ENCODE assay signal across 23 mouse cellular contexts in the genomic region with DNA sequence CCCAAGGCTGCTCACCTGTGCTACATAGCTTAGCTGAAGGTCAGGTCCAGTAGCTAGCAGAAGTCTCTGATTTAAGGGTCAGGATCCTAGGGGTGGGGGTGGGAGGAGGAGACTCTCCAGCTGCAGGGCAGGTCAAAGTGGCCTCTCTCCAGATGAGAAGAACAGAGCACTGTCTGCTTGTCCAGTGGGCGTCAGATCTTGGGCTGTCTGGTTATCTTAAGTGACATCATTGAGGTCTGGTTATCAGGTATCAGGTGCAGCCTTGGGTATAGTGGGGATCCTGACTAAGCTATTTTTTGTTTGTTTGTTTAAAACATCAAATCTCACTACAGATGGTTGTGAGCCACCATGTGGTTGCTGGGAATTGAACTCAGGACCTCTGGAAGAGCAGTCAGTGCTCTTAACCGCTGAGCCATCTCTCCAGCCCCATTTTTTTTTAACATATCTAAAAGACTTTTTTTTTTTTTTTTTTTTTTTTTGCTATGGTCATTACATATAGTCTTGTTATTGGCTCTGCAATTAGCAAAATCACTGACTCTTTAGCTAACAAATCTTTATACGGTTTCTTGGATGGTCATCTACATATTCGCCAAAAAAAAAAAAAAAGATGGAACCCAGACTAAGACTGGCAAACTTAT. TPM values are rescaled to one million over a fixed set of nuclear protein-coding genes. Genes with fewer than 3 reads are reported as not detected.
DNase-seq lines count a peak whose midpoint lies in the region; ATAC-seq and TF ChIP-seq lines count a peak whose summit lies in the region.
"Had no signal": no experiment of that assay in that cellular context is flagged by ENCODE, and none has a peak within 500 bp of the region (broad histone marks: within the 10 kb centered on the region; RNA-seq: fewer than 3 reads in every experiment).

No protein-coding gene starts in this region.

- TF ChIP-seq CTCF in liver, embryonic 14.5 days (IDR thresholded peaks at IDR 0.05; ENCODE audit: low read depth): no peak
- TF ChIP-seq CTCF in liver, postnatal 0 days (IDR thresholded peaks at IDR 0.05; ENCODE audit: low read depth): no peak
- TF ChIP-seq CTCF in E14TG2a.4 (conservative IDR thresholded peaks at IDR 0.05; ENCODE audit: low read length) (no peak), MEL (IDR thresholded peaks at IDR 0.05 in 2 of 3, conservative IDR thresholded peaks at IDR 0.05 in 1 of 3; ENCODE audit: control insufficient read depth in 1 of 3, insufficient read depth in 1 of 3, low read depth in 2 of 3, low read length in 3 of 3, poor library complexity in 1 of 3, severe bottlenecking in 1 of 3) (no peak)

- H3K4me2 ChIP-seq in liver, embryonic 14.5 days (ENCODE audit: low read depth): no peak overlapping the region
- no peak overlapping the region for H3K4me2 ChIP-seq in liver, postnatal 0 days (ENCODE audit: low read depth, low read length)

- H3K27me3 ChIP-seq in liver, embryonic 14.5 days (ENCODE audit: control insufficient read depth, insufficient read depth, low read length): peaks cover 33% of the 10 kb centered on the region
- H3K27me3 ChIP-seq in liver, postnatal 0 days (ENCODE audit: insufficient read depth, low read length): peaks cover 15% of the 10 kb centered on the region; the same call in 1 of the 2 replicates
- no peaks in the 10 kb centered on the region for H3K27me3 ChIP-seq in E14TG2a.4 (ENCODE audit: insufficient read depth, low read length)
- H3K27me3 ChIP-seq in MEL (ENCODE audit: control insufficient read depth in 1 of 2, insufficient read depth in 2 of 2, low read length in 2 of 2): no peaks in the 10 kb centered on the region
- H3K27me3 ChIP-seq: embryonic facial prominence, embryonic 12.5 days; embryonic facial prominence, embryonic 15.5 days; heart, embryonic 13.5 days; intestine, embryonic 15.5 days had no signal

- 58% methylated on average over 4 of the region's 4 CpGs for WGBS in liver, embryonic 14.5 days (ENCODE audit: insufficient replicate concordance)
- whole genome bisulfite sequencing in liver, postnatal 0 days (ENCODE audit: insufficient replicate concordance): 71% methylated on average over 4 of the region's 4 CpGs

- no peak overlapping the region for H3K27ac ChIP-seq in liver, embryonic 14.5 days
- no peak overlapping the region for H3K27ac ChIP-seq in liver, postnatal 0 days (ENCODE audit: low read depth)
- H3K27ac ChIP-seq in MEL (ENCODE audit: control insufficient read depth, low read depth, low read length): peak overlapping the region; percentile 18; the same call in 1 of the 2 replicates
- H3K27ac ChIP-seq: embryonic facial prominence, embryonic 12.5 days; heart, embryonic 13.5 days; hindbrain, embryonic 12.5 days; hindbrain, embryonic 15.5 days; intestine, embryonic 15.5 days had no signal

- TF ChIP-seq POLR2A in MEL (IDR thresholded peaks at IDR 0.05; ENCODE audit: control insufficient read depth in 1 of 2, insufficient read depth in 1 of 2, low read depth in 1 of 2, low read length in 2 of 2, poor library complexity in 1 of 2): no peak

- no peaks in the 10 kb centered on the region for H3K9me3 ChIP-seq in liver, embryonic 14.5 days (ENCODE audit: control insufficient read depth, low read length)
- H3K9me3 ChIP-seq in liver, postnatal 0 days (ENCODE audit: low read length): no peaks in the 10 kb centered on the region
- H3K9me3 ChIP-seq in E14TG2a.4 (ENCODE audit: low read length) (no peaks in the 10 kb centered on the region), MEL (replicated peaks; ENCODE audit: insufficient read depth, low read length) (no peaks in the 10 kb centered on the region)
- H3K9me3 ChIP-seq: embryonic facial prominence, embryonic 12.5 days; embryonic facial prominence, embryonic 15.5 days; G1E; heart, embryonic 13.5 days; hindbrain, embryonic 12.5 days; hindbrain, embryonic 15.5 days; intestine, embryonic 15.5 days had no signal

- no peak overlapping the region for H3K9ac ChIP-seq in liver, embryonic 14.5 days (replicated peaks)
- H3K9ac ChIP-seq in liver, postnatal 0 days (replicated peaks): no peak overlapping the region
- no peak overlapping the region for H3K9ac ChIP-seq in MEL (ENCODE audit: control insufficient read depth, low read depth, low read length, poor library complexity, severe bottlenecking)
- H3K9ac ChIP-seq: embryonic facial prominence, embryonic 12.5 days; embryonic facial prominence, embryonic 15.5 days; forebrain, postnatal 0 days; hindbrain, embryonic 12.5 days; hindbrain, embryonic 15.5 days; intestine, embryonic 15.5 days had no signal

- no peak for TF ChIP-seq RAD21 in MEL (IDR thresholded peaks at IDR 0.05; ENCODE audit: low read depth, low read length)

- H3K4me1 ChIP-seq in liver, embryonic 14.5 days (replicated peaks; ENCODE audit: control insufficient read depth in 2 of 2, insufficient read depth in 2 of 2, low read length in 1 of 2): peaks cover 0 to 5% of the 10 kb centered on the region in 2 experiments; a peak in 2 of 4 replicates
- H3K4me1 ChIP-seq in liver, postnatal 0 days (ENCODE audit: insufficient read depth): peaks cover 17% of the 10 kb centered on the region
- H3K4me1 ChIP-seq in E14TG2a.4 (replicated peaks; ENCODE audit: low read depth, low read length) (peaks cover 79% of the 10 kb centered on the region), MEL (ENCODE audit: control insufficient read depth in 1 of 2, insufficient read depth in 2 of 2, low read length in 2 of 2) (peaks cover 4 to 11% of the 10 kb centered on the region in 2 experiments; a peak in 2 of 4 replicates)

- no peaks in the 10 kb centered on the region for H3K36me3 ChIP-seq in liver, embryonic 14.5 days (replicated peaks; ENCODE audit: control insufficient read depth, insufficient read depth, low read depth)
- H3K36me3 ChIP-seq in liver, postnatal 0 days (replicated peaks; ENCODE audit: insufficient read depth, low read length): no peaks in the 10 kb centered on the region
- peaks cover 8% of the 10 kb centered on the region for H3K36me3 ChIP-seq in E14TG2a.4 (ENCODE audit: insufficient read depth, low read length)
- peaks cover 0 to 16% of the 10 kb centered on the region in 2 experiments; a peak in 2 of 4 replicates for H3K36me3 ChIP-seq in MEL (ENCODE audit: control insufficient read depth in 1 of 2, insufficient read depth in 2 of 2, low read length in 2 of 2)
- H3K36me3 ChIP-seq: embryonic facial prominence, embryonic 12.5 days; embryonic facial prominence, embryonic 15.5 days; heart, embryonic 13.5 days; hindbrain, embryonic 12.5 days; hindbrain, embryonic 15.5 days; intestine, embryonic 15.5 days had no signal

- no peak for DNase-seq in liver, embryonic 14.5 days (ENCODE audit: low read depth in 3 of 3, low spot score in 3 of 3)
- no peak for DNase-seq in liver, postnatal 0 days
- DNase-seq in MEL (ENCODE audit: low read depth, low spot score): peak; percentile 52
- DNase-seq in urinary bladder, adult 2 months (ENCODE audit: low spot score): no peak
- DNase-seq in adrenal gland, postnatal 10 days: no peak
- no peak for DNase-seq in frontal cortex, postnatal 14 days (ENCODE audit: low spot score in 2 of 2)
- DNase-seq: adrenal gland, postnatal 14 days; forebrain, postnatal 0 days; gastrocnemius, postnatal 10 days; heart, adult 18-20 months; heart, postnatal 14 days; heart, postnatal 4 days; kidney, adult 11 months had no signal

- no peak for TF ChIP-seq EP300 in liver, embryonic 14.5 days (IDR thresholded peaks at IDR 0.05; ENCODE audit: low read depth)
- TF ChIP-seq EP300 in liver, postnatal 0 days (IDR thresholded peaks at IDR 0.05; ENCODE audit: low read depth): no peak
- no peak; a peak in 1 of 4 replicates for TF ChIP-seq EP300 in MEL (IDR thresholded peaks at IDR 0.05; ENCODE audit: low read depth in 1 of 2, low read length in 2 of 2)

- H3K79me2 ChIP-seq in MEL (ENCODE audit: control insufficient read depth, insufficient read depth, low read length, poor library complexity): peaks cover 3% of the 10 kb centered on the region

- ATAC-seq in liver, embryonic 14.5 days (ENCODE audit: insufficient read depth): peak; percentile 52; the same call in 1 of the 2 replicates
- no peak for ATAC-seq in liver, postnatal 0 days
- ATAC-seq in megakaryocyte-erythroid progenitor cell, adult 5-6 weeks (replicated peaks; ENCODE audit: low FRiP score, low TSS enrichment, poor library complexity, severe bottlenecking): peak; percentile 56
- ATAC-seq: forebrain, embryonic 14.5 days; forebrain, postnatal 0 days; intestine, embryonic 15.5 days had no signal

- no peak overlapping the region for H3K4me3 ChIP-seq in liver, embryonic 14.5 days (ENCODE audit: insufficient read depth in 1 of 2, low read depth in 2 of 2, low read length in 2 of 2)
- H3K4me3 ChIP-seq in liver, postnatal 0 days (ENCODE audit: low read depth, low read length): no peak overlapping the region
- H3K4me3 ChIP-seq in E14TG2a.4 (replicated peaks; ENCODE audit: low read length) (0 out of 2 replicates have a peak overlapping the region, but pooled peaks have one; percentile 29), MEL (ENCODE audit: control insufficient read depth in 1 of 2, insufficient read depth in 1 of 2, low read depth in 2 of 2, low read length in 2 of 2) (no peak overlapping the region)
- H3K4me3 ChIP-seq: embryonic facial prominence, embryonic 12.5 days; hindbrain, embryonic 12.5 days; hindbrain, embryonic 15.5 days; intestine, embryonic 15.5 days had no signal

RNA-seq across cellular contexts. Expression of gene Sntb2, which starts 1.9 kb away (rescaled TPM):
- polyA plus RNA-seq in liver, embryonic 14.5 days (2012; rRNA removed): 0.52 and 0.68 TPM in 2 replicates
- 0.88 and 0.99 TPM in 2 replicates for polyA plus RNA-seq in liver, embryonic 14.5 days (2014; fragmentation: Nextera tagmentation; extraction: Ambion mirVana)
- polyA plus RNA-seq in liver, postnatal 0 days (2015; fragmentation: Nextera tagmentation; extraction: Ambion mirVana): 1.8 and 1.9 TPM in 2 replicates
- 3.0 and 3.6 TPM in 2 replicates for total RNA-seq in MEL (2012; rRNA removed)
- 1 to 10 TPM in 1 of 2 experiments, not detected in 1; 3.8 TPM for polyA plus RNA-seq in MEL (2012; ENCODE audit: insufficient read depth in 1 of 2, insufficient read length in 2 of 2, low read depth in 1 of 2, low replicate concordance in 2 of 2, missing spikeins in 1 of 2)
- 0.26 and 0.49 TPM in 2 replicates for total RNA-seq in megakaryocyte-erythroid progenitor cell, adult 5-6 weeks (2014; fragmentation: Nextera tagmentation)
- 0.34 and 0.52 TPM in 2 replicates for total RNA-seq in megakaryocyte-erythroid progenitor cell, adult 5-6 weeks (2017)
- polyA plus RNA-seq in urinary bladder, adult 2 months (2012; rRNA removed): 26.8 and 28.9 TPM in 2 replicates
- 10 to 100 TPM; 23.5 to 30.0 TPM for total RNA-seq in adrenal gland, postnatal 10 days (2021)

RNA-seq across cellular contexts. Expression of gene Utp4, which starts 40.2 kb away (rescaled TPM):
- 23.4 and 27.3 TPM in 2 replicates for polyA plus RNA-seq in liver, embryonic 14.5 days (2012; rRNA removed)
- 35.1 and 35.3 TPM in 2 replicates for polyA plus RNA-seq in liver, embryonic 14.5 days (2014; fragmentation: Nextera tagmentation; extraction: Ambion mirVana)
- 20.7 and 22.4 TPM in 2 replicates for polyA plus RNA-seq in liver, postnatal 0 days (2015; fragmentation: Nextera tagmentation; extraction: Ambion mirVana)
- total RNA-seq in MEL (2012; rRNA removed): 165 and 174 TPM in 2 replicates
- polyA plus RNA-seq in MEL (2012; ENCODE audit: insufficient read depth in 1 of 2, insufficient read length in 2 of 2, low read depth in 1 of 2, low replicate concordance in 2 of 2, missing spikeins in 1 of 2): 100 to 1,000 TPM; 123 to 218 TPM
- total RNA-seq in megakaryocyte-erythroid progenitor cell, adult 5-6 weeks (2014; fragmentation: Nextera tagmentation): 75.1 and 84.5 TPM in 2 replicates
- 73.7 and 79.4 TPM in 2 replicates for total RNA-seq in megakaryocyte-erythroid progenitor cell, adult 5-6 weeks (2017)
- 24.7 and 30.2 TPM in 2 replicates for polyA plus RNA-seq in urinary bladder, adult 2 months (2012; rRNA removed)
- 10 to 100 TPM; 36.2 to 40.8 TPM for total RNA-seq in adrenal gland, postnatal 10 days (2021)
